Mouse (Mus musculus) stomach, postnatal 0 days (tissue): Measurements from ENCODE around the gene Atxn10. TPM values are rescaled to one million over a fixed set of nuclear protein-coding genes. Genes with fewer than 3 reads are reported as not detected.

ENCODE experiments used
- ATAC-seq: fragments of 200-750 bp; cut with Nextera tagmentation; 2 replicates; pipeline ENCODE4 v1.8.0; 2017; ENCODE audit not compliant: low FRiP score, low TSS enrichment
- DNase-seq: peaks from one replicate; pipeline ENCODE4 v3.0.0-alpha.2; 2016; ENCODE audit warnings: low spot score
- H3K27ac ChIP-seq: fragments of 300-500 bp; sonication (generic); replicated peaks from 2 replicates; pipeline ENCODE4 v1.5.1; 2014; ENCODE audit warnings: mild to moderate bottlenecking, control low read depth
- H3K27me3 ChIP-seq: fragments of 300-500 bp; sonication (generic); 2 replicates; pipeline ENCODE4 v1.6.1; 2014; ENCODE audit warnings: low read length; ENCODE audit not compliant: control insufficient read depth, insufficient read depth
- H3K36me3 ChIP-seq: fragments of 300-500 bp; sonication (generic); 2 replicates; pipeline ENCODE4 v1.6.1; 2014; ENCODE audit warnings: low read length, mixed read lengths; ENCODE audit not compliant: control insufficient read depth, insufficient read depth
- H3K4me1 ChIP-seq: fragments of 300-500 bp; sonication (generic); replicated peaks from 2 replicates; pipeline ENCODE4 v1.6.1; 2014; ENCODE audit warnings: antibody characterized with exemption; ENCODE audit not compliant: control insufficient read depth, insufficient read depth
- H3K4me2 ChIP-seq: fragments of 300-500 bp; sonication (generic); replicated peaks from 2 replicates; pipeline ENCODE4 v1.6.1; 2014; ENCODE audit warnings: low read depth, mild to moderate bottlenecking, control low read depth, moderate library complexity
- H3K4me3 ChIP-seq: fragments of 300-500 bp; sonication (generic); 2 replicates; pipeline ENCODE4 v1.5.1; 2014; ENCODE audit warnings: low read depth, low read length, control low read depth
- H3K9ac ChIP-seq: fragments of 300-500 bp; sonication (generic); 2 replicates; pipeline ENCODE4 v1.6.1; 2014; ENCODE audit warnings: mild to moderate bottlenecking, low read length, control low read depth, mixed read lengths
- H3K9me3 ChIP-seq: fragments of 300-500 bp; sonication (generic); 2 replicates; pipeline ENCODE4 v1.6.1; 2016; ENCODE audit warnings: low read length; ENCODE audit not compliant: control insufficient read depth
- CTCF ChIP-seq: IDR thresholded peaks from 2 replicates; pipeline ENCODE4 v1.5.1; 2016; ENCODE audit warnings: antibody characterized with exemption, low read depth, mild to moderate bottlenecking, moderate library complexity
- EP300 ChIP-seq: optimal IDR thresholded peaks from 2 replicates; pipeline ENCODE3; 2016; ENCODE audit warnings: antibody characterized with exemption
- WGBS: fragments of 180-500 bp; shearing (Covaris S2); extraction: QIAGEN DNeasy Blood & Tissue Kit; methylation state at CpG from one replicate; pipeline ENCODE4 v1.1.7; 2014; 5-methylcytosine and 5-hydroxymethylcytosine counted together
- polyA plus RNA-seq: library from polyadenylated mRNA; unstranded; fragments of >200 nt; fragmentation: Nextera tagmentation; extraction: Ambion mirVana; gene quantifications from 2 replicates; pipeline ENCODE4 v1.2.1, GENCODE M21; 2015

Atxn10 gene
- polyA plus RNA-seq, 1 experiment from 2014 or later: 124 TPM

- H3K27ac ChIP-seq: no peak overlapping the region
- no peak overlapping the region for H3K9ac ChIP-seq
- no peaks in the 10 kb centered on the region for H3K9me3 ChIP-seq
- DNase-seq (no peak), ATAC-seq (no peak)
- no peak overlapping the region for H3K4me2 ChIP-seq
- H3K36me3 ChIP-seq: no peaks in the 10 kb centered on the region
- H3K4me3 ChIP-seq: no peak overlapping the region
- WGBS: 43% methylated on average over 6 of the region's 6 CpGs
- TF ChIP-seq CTCF (no peak), EP300 (no peak)
- H3K27me3 ChIP-seq: no peaks in the 10 kb centered on the region
- no peaks in the 10 kb centered on the region for H3K4me1 ChIP-seq
These were observed 20.1 kb downstream of the Atxn10 start for GRCm38 (mm10) chr15:85356112-85356511.

GRCm38 (mm10) chr15:85357465-85358225, 21.6 kb downstream of the Atxn10 start:
- H3K9me3 ChIP-seq: no peaks in the 10 kb centered on the region
- 87% methylated on average over 4 of the region's 4 CpGs for WGBS

GRCm38 (mm10) chr15:85359483-85359882, 23.4 kb downstream of the Atxn10 start:
- Histone ChIP-seq H3K4me2 (no peak overlapping the region), H3K36me3 (peaks cover 5% of the 10 kb centered on the region), H3K9ac (no peak overlapping the region), H3K9me3 (no peaks in the 10 kb centered on the region), H3K4me1 (no peaks in the 10 kb centered on the region), H3K27me3 (no peaks in the 10 kb centered on the region), H3K27ac (no peak overlapping the region), H3K4me3 (no peak overlapping the region)
- 61% methylated on average over 2 of the region's 2 CpGs for WGBS
- ATAC-seq (no peak), DNase-seq (no peak)
- TF ChIP-seq CTCF (no peak), EP300 (no peak)

More at GRCm38 (mm10) chr15:85357465-85358225, 21.6 kb downstream of the Atxn10 start:
- H3K4me1 ChIP-seq: no peaks in the 10 kb centered on the region
- DNase-seq (no peak), ATAC-seq (no peak)
- no peak overlapping the region for H3K9ac ChIP-seq
- H3K4me2 ChIP-seq: no peak overlapping the region
- no peak overlapping the region for H3K4me3 ChIP-seq
- peaks cover 5% of the 10 kb centered on the region for H3K36me3 ChIP-seq
- no peaks in the 10 kb centered on the region for H3K27me3 ChIP-seq
- H3K27ac ChIP-seq: no peak overlapping the region
- TF ChIP-seq CTCF (no peak), EP300 (no peak)

GRCm38 (mm10) chr15:85359901-85360300, 23.9 kb downstream of the Atxn10 start:
- no peaks in the 10 kb centered on the region for H3K27me3 ChIP-seq
- no peak for ATAC-seq
- H3K36me3 ChIP-seq: peaks cover 7% of the 10 kb centered on the region
- no peak for DNase-seq
- no peak overlapping the region for H3K9ac ChIP-seq
- no peak overlapping the region for H3K4me2 ChIP-seq
- no peak overlapping the region for H3K4me3 ChIP-seq
- WGBS: 86% methylated on average over 4 of the region's 4 CpGs
- no peaks in the 10 kb centered on the region for H3K4me1 ChIP-seq
- no peak overlapping the region for H3K27ac ChIP-seq
- TF ChIP-seq CTCF (no peak), EP300 (no peak)
- H3K9me3 ChIP-seq: no peaks in the 10 kb centered on the region

- DNase-seq (no peak), ATAC-seq (no peak)
- peaks cover 13% of the 10 kb centered on the region for H3K36me3 ChIP-seq
- no peak overlapping the region for H3K4me3 ChIP-seq
- H3K27me3 ChIP-seq: no peaks in the 10 kb centered on the region
- H3K4me2 ChIP-seq: no peak overlapping the region
- no peak overlapping the region for H3K27ac ChIP-seq
- 82% methylated on average over 3 of the region's 3 CpGs for WGBS
- H3K4me1 ChIP-seq: no peaks in the 10 kb centered on the region
- H3K9ac ChIP-seq: no peak overlapping the region
- TF ChIP-seq EP300 (no peak), CTCF (no peak)
- H3K9me3 ChIP-seq: no peaks in the 10 kb centered on the region
These were observed 28.3 kb downstream of the Atxn10 start for GRCm38 (mm10) chr15:85364366-85364765.

- ATAC-seq (no peak), DNase-seq (no peak)
- Histone ChIP-seq H3K4me3 (no peak overlapping the region), H3K9ac (no peak overlapping the region), H3K27me3 (no peaks in the 10 kb centered on the region), H3K4me1 (no peaks in the 10 kb centered on the region), H3K36me3 (peaks cover 13% of the 10 kb centered on the region), H3K9me3 (no peaks in the 10 kb centered on the region), H3K27ac (no peak overlapping the region), H3K4me2 (no peak overlapping the region)
- WGBS: 81% methylated on average over 5 of the region's 5 CpGs
- TF ChIP-seq CTCF (no peak), EP300 (no peak)
These were observed 30.9 kb downstream of the Atxn10 start for GRCm38 (mm10) chr15:85366938-85367337.
